1 mouse cellular context compared by ENCODE assay signal in the genomic region with DNA sequence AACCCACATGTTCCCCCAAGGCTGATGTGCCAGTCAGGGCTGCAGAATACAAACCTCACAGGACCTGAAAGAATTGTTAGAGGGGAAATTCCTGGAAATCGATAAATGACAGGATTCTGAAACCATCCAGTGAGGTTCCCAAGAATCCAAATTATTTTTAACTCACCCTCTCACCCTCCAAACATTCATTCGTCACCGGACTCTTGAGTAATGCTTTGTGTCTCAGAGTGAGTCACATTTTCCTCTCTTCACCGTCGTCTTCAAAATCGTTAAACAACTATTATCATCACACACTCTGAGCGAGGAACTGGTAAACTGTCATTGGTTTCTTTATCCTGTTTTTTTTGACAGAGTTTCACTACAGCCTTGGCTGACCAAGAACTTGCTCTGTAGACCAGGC.
TF ChIP-seq lines count a peak whose summit lies in the region.

No protein-coding gene starts in this region.

TF ChIP-seq in CH12.LX, 34 proteins besides CTCF, POLR2A, EP300 and RAD21 (continued from another document):
- no peak for TF ChIP-seq ELF1 (IDR thresholded peaks at IDR 0.05; ENCODE audit: low read depth, low read length)
